Mouse (Mus musculus) C2C12 (cell line): ENCODE data around the gene Ipo4.

Experiments
- CTCF ChIP-seq: IDR thresholded peaks from one replicate; pipeline ENCODE4 v1.5.1; 2011; ENCODE audit not compliant: control insufficient read depth, insufficient read depth, insufficient read length
- FOSL1 ChIP-seq: IDR thresholded peaks from one replicate; pipeline ENCODE4 v1.8.0; 2011; ENCODE audit warnings: mild to moderate bottlenecking, low read length; ENCODE audit not compliant: poor library complexity, insufficient read depth, severe bottlenecking
- MAX ChIP-seq: IDR thresholded peaks from one replicate; pipeline ENCODE4 v1.6.1; 2011; ENCODE audit warnings: mild to moderate bottlenecking, control low read depth
- MYOD1 ChIP-seq: IDR thresholded peaks from one replicate; pipeline ENCODE4 v1.6.1; 2011; ENCODE audit warnings: low read depth; ENCODE audit not compliant: control insufficient read depth, insufficient read length
- MYOG ChIP-seq: IDR thresholded peaks from one replicate; pipeline ENCODE4 v1.6.1; 2011; ENCODE audit not compliant: control insufficient read depth, insufficient read length; ENCODE audit errors: extremely low read depth
- USF1 ChIP-seq: IDR thresholded peaks from one replicate; pipeline ENCODE4 v1.6.1; 2011; ENCODE audit warnings: low read depth, mild to moderate bottlenecking, control low read depth, moderate library complexity

- TF ChIP-seq CTCF (no peak), MAX (no peak), USF1 (no peak), FOSL1 (no peak), MYOG (no peak), MYOD1 (no peak)
Observed at GRCm38 (mm10) chr14:55682118-55682493, 46.3 kb upstream of the Ipo4 start.
